Mouse (Mus musculus): ENCODE measurements around the gene Ifna4. TPM values are rescaled to one million over a fixed set of nuclear protein-coding genes. Genes with fewer than 3 reads are reported as not detected.
A peak's percentile ranks its signal among the peaks of the same experiment; 100 is the strongest.
"Not testable (repeated sequence)": the region's sequence is repeated elsewhere in the genome, so short reads cannot be mapped to it uniquely, and the experiment has no call there.

Gene Ifna4
- not detected in 2 replicates for polyA plus RNA-seq (2014; fragmentation: Nextera tagmentation; extraction: Ambion mirVana)

DNA sequence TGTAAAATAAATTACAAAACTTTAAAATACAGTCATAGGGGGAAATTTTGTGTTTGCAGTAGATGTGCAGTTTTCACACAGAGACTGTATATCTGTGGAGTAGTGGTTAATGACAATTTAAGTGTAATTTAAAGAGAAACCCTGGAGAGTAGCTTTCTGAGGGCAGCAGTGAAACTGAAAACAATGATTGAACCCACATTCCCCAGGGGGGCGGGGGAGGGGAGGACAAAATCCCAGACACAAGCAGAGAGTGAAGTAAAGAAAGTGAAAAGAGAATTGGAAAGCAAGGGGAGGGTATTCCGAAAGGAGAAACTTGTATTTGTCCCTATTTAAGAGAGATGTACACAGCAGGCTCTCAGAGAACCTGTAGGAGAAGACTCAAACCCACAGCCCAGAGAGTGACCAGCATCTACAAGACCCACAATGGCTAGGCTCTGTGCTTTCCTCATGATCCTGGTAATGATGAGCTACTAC, at the start of gene Ifna4:
Gene Ifna4 (plus strand): TSS at position 424 of the 474 bp plus-strand sequence.
- DNase-seq (no peak), ATAC-seq (ENCODE audit: insufficient read depth) (no peak)
- Histone ChIP-seq H3K9ac (no peak within 1 kb of the TSS), H3K4me2 (no peak within 1 kb of the TSS), H3K9me3 (ENCODE audit: low read depth, low read length) (no peaks in the 10 kb centered on the region), H3K4me3 (ENCODE audit: low read depth, low read length) (no peak within 1 kb of the TSS), H3K4me1 (ENCODE audit: insufficient read depth) (no peaks in the 10 kb centered on the region), H3K36me3 (ENCODE audit: insufficient read depth) (no peaks in the 10 kb centered on the region), H3K27ac (ENCODE audit: low read depth) (no peak within 1 kb of the TSS), H3K27me3 (ENCODE audit: insufficient read depth, low read length) (no peaks in the 10 kb centered on the region)
- 41% methylated on average over 2 of the region's 2 CpGs for WGBS
- TF ChIP-seq CTCF (IDR thresholded peaks at IDR 0.05; ENCODE audit: low read depth) = no peak

DNA sequence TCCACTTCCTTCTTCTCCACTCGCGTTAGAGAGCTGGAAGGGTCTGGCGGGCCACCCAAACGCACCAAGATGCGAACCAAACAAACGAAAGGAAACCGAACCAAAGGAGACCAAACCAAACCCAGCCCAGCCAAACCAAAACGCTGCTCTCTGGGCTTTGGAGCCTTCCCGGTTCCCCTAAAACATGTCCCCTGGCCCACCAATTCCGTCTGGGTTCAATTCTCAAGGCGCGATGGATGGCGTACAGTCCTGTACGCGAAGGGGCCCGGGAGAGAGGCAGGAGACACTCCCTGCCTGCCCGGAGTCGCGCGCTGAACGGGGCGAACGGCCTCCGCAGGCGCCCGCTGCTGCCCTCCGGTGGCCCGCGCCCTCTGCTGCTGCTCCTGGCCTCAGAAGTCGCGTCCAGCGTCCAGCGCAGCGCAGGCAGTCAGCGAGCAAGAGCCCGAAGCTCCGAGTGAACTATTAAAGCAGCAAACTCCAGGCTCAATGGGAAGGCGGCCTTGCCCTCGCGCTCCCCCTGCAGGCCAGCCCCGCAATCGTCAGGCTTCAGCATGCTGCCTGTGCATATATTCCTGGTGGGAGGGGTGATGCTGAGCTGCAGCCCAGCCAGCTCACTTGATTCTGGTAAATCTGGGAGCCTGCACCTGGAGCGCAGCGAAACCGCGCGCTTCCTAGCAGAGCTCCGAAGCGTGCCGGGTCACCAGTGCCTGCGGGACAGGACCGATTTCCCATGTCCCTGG, 47.6 kb upstream of the Ifna4 start, which contains the start of gene Gm13275:
Gene Gm13275 (plus strand): TSS at position 552 of the 740 bp plus-strand sequence.
- not testable (repeated sequence) for H3K9ac ChIP-seq; H3K4me3 ChIP-seq (ENCODE audit: low read depth, low read length); H3K4me2 ChIP-seq; DNase-seq; H3K4me1 ChIP-seq (ENCODE audit: insufficient read depth); H3K27ac ChIP-seq (ENCODE audit: low read depth); H3K36me3 ChIP-seq (ENCODE audit: insufficient read depth); H3K9me3 ChIP-seq (ENCODE audit: low read depth, low read length); H3K27me3 ChIP-seq (ENCODE audit: insufficient read depth, low read length); ATAC-seq (ENCODE audit: insufficient read depth)
- 0% methylated on average over 8 of the region's 52 CpGs for WGBS
- peak; percentile 45; the same call in 1 of the 2 replicates for TF ChIP-seq CTCF (IDR thresholded peaks at IDR 0.05; ENCODE audit: low read depth)

DNA sequence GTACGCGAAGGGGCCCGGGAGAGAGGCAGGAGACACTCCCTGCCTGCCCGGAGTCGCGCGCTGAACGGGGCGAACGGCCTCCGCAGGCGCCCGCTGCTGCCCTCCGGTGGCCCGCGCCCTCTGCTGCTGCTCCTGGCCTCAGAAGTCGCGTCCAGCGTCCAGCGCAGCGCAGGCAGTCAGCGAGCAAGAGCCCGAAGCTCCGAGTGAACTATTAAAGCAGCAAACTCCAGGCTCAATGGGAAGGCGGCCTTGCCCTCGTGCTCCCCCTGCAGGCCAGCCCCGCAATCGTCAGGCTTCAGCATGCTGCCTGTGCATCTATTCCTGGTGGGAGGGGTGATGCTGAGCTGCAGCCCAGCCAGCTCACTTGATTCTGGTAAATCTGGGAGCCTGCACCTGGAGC, 44.6 kb upstream of the Ifna4 start, which contains the start of gene Gm13279:
Gene Gm13279 (plus strand): TSS at position 301 of the 400 bp plus-strand sequence.
- DNase-seq = not testable (repeated sequence)

DNA sequence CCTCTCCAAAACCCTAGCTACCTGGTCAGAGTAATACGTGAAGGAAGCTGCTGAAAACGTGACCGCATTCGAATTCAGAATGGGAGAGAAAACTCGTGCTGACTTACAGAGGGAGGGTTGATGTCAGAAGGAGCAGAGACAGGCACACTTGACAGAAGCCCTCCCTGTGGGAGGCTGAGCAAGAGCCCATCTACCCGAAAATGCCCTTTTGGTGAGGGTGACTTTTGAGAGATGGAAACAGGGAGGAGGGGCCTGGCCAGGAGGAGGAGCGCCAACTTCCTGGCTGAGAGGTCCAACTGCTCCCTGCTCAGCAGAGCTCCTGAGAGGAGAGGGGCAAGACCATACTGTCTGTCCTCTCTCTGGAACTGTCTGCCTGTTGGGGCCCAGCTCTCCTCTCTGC, 42.3 kb upstream of the Ifna4 start, which contains the start of gene Gm13285:
Gene Gm13285 (plus strand): TSS at position 301 of the 400 bp plus-strand sequence.
- not testable (repeated sequence) for H3K36me3 ChIP-seq (ENCODE audit: insufficient read depth); DNase-seq; H3K4me2 ChIP-seq; H3K9me3 ChIP-seq (ENCODE audit: low read depth, low read length); H3K4me1 ChIP-seq (ENCODE audit: insufficient read depth); H3K4me3 ChIP-seq (ENCODE audit: low read depth, low read length); H3K9ac ChIP-seq; H3K27ac ChIP-seq (ENCODE audit: low read depth); ATAC-seq (ENCODE audit: insufficient read depth); H3K27me3 ChIP-seq (ENCODE audit: insufficient read depth, low read length)
- 11% methylated on average over 4 of the region's 7 CpGs for WGBS

More for the DNA sequence above, 44.6 kb upstream of the Ifna4 start, which contains the start of gene Gm13279:
- no CpG with 5 or more reads among the region's 28 CpGs for WGBS
- H3K36me3 ChIP-seq (ENCODE audit: insufficient read depth); H3K9me3 ChIP-seq (ENCODE audit: low read depth, low read length); H3K4me1 ChIP-seq (ENCODE audit: insufficient read depth); H3K4me3 ChIP-seq (ENCODE audit: low read depth, low read length); H3K4me2 ChIP-seq; H3K27me3 ChIP-seq (ENCODE audit: insufficient read depth, low read length); H3K9ac ChIP-seq; ATAC-seq (ENCODE audit: insufficient read depth); H3K27ac ChIP-seq (ENCODE audit: low read depth): not testable (repeated sequence)

DNA sequence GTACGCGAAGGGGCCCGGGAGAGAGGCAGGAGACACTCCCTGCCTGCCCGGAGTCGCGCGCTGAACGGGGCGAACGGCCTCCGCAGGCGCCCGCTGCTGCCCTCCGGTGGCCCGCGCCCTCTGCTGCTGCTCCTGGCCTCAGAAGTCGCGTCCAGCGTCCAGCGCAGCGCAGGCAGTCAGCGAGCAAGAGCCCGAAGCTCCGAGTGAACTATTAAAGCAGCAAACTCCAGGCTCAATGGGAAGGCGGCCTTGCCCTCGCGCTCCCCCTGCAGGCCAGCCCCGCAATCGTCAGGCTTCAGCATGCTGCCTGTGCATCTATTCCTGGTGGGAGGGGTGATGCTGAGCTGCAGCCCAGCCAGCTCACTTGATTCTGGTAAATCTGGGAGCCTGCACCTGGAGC, 38.7 kb upstream of the Ifna4 start, which contains the start of gene Gm13287:
Gene Gm13287 (plus strand): TSS at position 301 of the 400 bp plus-strand sequence.
- not testable (repeated sequence) for H3K27ac ChIP-seq (ENCODE audit: low read depth); ATAC-seq (ENCODE audit: insufficient read depth)

DNA sequence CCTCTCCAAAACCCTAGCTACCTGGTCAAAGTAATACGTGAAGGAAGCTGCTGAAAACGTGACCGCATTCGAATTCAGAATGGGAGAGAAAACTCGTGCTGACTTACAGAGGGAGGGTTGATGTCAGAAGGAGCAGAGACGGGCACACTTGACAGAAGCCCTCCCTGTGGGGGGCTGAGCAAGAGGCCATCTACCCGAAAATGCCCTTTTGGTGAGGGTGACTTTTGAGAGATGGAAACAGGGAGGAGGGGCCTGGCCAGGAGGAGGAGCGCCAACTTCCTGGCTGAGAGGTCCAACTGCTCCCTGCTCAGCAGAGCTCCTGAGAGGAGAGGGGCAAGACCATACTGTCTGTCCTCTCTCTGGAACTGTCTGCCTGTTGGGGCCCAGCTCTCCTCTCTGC, 36.4 kb upstream of the Ifna4 start, which contains the start of gene Gm13288:
Gene Gm13288 (plus strand): TSS at position 301 of the 400 bp plus-strand sequence.
- not testable (repeated sequence) for H3K27me3 ChIP-seq (ENCODE audit: insufficient read depth, low read length); H3K27ac ChIP-seq (ENCODE audit: low read depth); H3K4me2 ChIP-seq; H3K4me1 ChIP-seq (ENCODE audit: insufficient read depth); H3K4me3 ChIP-seq (ENCODE audit: low read depth, low read length); H3K36me3 ChIP-seq (ENCODE audit: insufficient read depth); H3K9me3 ChIP-seq (ENCODE audit: low read depth, low read length); H3K9ac ChIP-seq; ATAC-seq (ENCODE audit: insufficient read depth); DNase-seq
- WGBS = no CpG with 5 or more reads among the region's 8 CpGs

More for the DNA sequence above, 38.7 kb upstream of the Ifna4 start, which contains the start of gene Gm13287:
- not testable (repeated sequence) for H3K9ac ChIP-seq; H3K4me1 ChIP-seq (ENCODE audit: insufficient read depth); H3K36me3 ChIP-seq (ENCODE audit: insufficient read depth); H3K27me3 ChIP-seq (ENCODE audit: insufficient read depth, low read length); H3K9me3 ChIP-seq (ENCODE audit: low read depth, low read length); H3K4me3 ChIP-seq (ENCODE audit: low read depth, low read length); DNase-seq
- 0 out of 2 replicates have a peak within 1 kb of the TSS, but pooled peaks have one; percentile 25 for H3K4me2 ChIP-seq
- no CpG with 5 or more reads among the region's 29 CpGs for WGBS

DNA sequence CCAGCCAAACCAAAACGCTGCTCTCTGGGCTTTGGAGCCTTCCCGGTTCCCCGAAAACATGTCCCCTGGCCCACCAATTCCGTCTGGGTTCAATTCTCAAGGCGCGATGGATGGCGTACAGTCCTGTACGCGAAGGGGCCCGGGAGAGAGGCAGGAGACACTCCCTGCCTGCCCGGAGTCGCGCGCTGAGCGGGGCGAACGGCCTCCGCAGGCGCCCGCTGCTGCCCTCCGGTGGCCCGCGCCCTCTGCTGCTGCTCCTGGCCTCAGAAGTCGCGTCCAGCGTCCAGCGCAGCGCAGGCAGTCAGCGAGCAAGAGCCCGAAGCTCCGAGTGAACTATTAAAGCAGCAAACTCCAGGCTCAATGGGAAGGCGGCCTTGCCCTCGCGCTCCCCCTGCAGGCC, 35.9 kb upstream of the Ifna4 start:
- not testable (repeated sequence) for H3K36me3 ChIP-seq (ENCODE audit: insufficient read depth); DNase-seq; H3K4me2 ChIP-seq; H3K4me1 ChIP-seq (ENCODE audit: insufficient read depth); H3K27ac ChIP-seq (ENCODE audit: low read depth); ATAC-seq (ENCODE audit: insufficient read depth); H3K9ac ChIP-seq; H3K9me3 ChIP-seq (ENCODE audit: low read depth, low read length); H3K4me3 ChIP-seq (ENCODE audit: low read depth, low read length); H3K27me3 ChIP-seq (ENCODE audit: insufficient read depth, low read length)
- 3% methylated on average over 6 of the region's 34 CpGs for WGBS
